Mouse (Mus musculus) olfactory bulb, adult 2 months (tissue): ENCODE measurements around the gene R3hdm4. TPM values are rescaled to one million over a fixed set of nuclear protein-coding genes. Genes with fewer than 3 reads are reported as not detected.

ENCODE experiments used
- H3K27ac ChIP-seq: fragments of 200-500 bp; 2 replicates; pipeline ENCODE4 v1.5.1; 2012; ENCODE audit warnings: low read depth, low read length; ENCODE audit not compliant: insufficient read depth
- H3K4me1 ChIP-seq: fragments of 200-500 bp; 2 replicates; pipeline ENCODE4 v1.6.1; 2012; ENCODE audit warnings: low read length; ENCODE audit not compliant: control insufficient read depth, insufficient read depth
- H3K4me3 ChIP-seq: fragments of 200-500 bp; 2 replicates; pipeline ENCODE4 v1.5.1; 2012; ENCODE audit warnings: mild to moderate bottlenecking, low read depth, low read length, moderate library complexity; ENCODE audit not compliant: insufficient read depth
- CTCF ChIP-seq: fragments of 200-500 bp; IDR thresholded peaks from 2 replicates; pipeline ENCODE4 v1.5.1; 2012; ENCODE audit warnings: low read depth, mild to moderate bottlenecking, low read length, moderate library complexity; ENCODE audit not compliant: insufficient read depth
- POLR2A ChIP-seq: fragments of 200-500 bp; IDR thresholded peaks from 2 replicates; pipeline ENCODE4 v1.6.1; 2012; ENCODE audit warnings: mild to moderate bottlenecking, low read depth, low read length, moderate library complexity; ENCODE audit not compliant: insufficient read depth
- WGBS: fragments of 180-500 bp; shearing (Covaris S2); methylation state at CpG from one replicate; pipeline ENCODE4 v1.1.7; 2018; 5-methylcytosine and 5-hydroxymethylcytosine counted together
- polyA plus RNA-seq: library from polyadenylated mRNA; stranded (reverse); fragments of >200 nt; gene quantifications from 2 replicates; pipeline ENCODE4 v1.2.4, GENCODE M21; 2012; ENCODE audit warnings: low replicate concordance; ENCODE audit not compliant: missing spikeins, insufficient read depth, insufficient read length

R3hdm4 gene
- polyA plus RNA-seq, 1 experiment = not detected

- WGBS = 48% methylated on average over 11 of the region's 11 CpGs
- TF ChIP-seq POLR2A (no peak), CTCF (no peak)
- H3K27ac ChIP-seq = no peak overlapping the region
Observed at GRCm38 (mm10) chr10:79914131-79914947, 6.7 kb downstream of the R3hdm4 start.

DNA sequence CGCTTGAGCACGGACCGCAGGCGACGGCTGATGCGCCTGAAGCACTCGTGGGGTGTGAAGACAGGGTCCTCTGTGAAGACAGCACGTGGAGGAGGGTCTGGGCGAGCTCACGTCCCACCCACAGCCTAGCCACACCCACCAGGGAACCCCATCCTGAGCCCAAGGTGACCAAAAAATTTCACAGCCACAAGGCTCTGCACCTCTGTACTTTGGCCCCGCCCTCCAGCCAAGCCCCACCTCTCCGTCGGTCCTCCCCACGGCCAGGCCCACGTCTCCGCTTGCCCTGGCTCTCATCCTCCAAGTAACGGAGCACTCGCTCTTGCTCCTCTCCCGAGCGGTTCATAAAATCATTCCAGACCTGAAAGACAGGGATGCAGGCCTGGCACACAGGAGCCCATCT, 8.6 kb downstream of the R3hdm4 start:
- TF ChIP-seq POLR2A (no peak), CTCF (no peak)
- Histone ChIP-seq H3K4me3 (no peak overlapping the region), H3K4me1 (peaks cover 45% of the 10 kb centered on the region), H3K27ac (no peak overlapping the region)
- 77% methylated on average over 20 of the region's 20 CpGs for WGBS

More at GRCm38 (mm10) chr10:79914131-79914947, 6.7 kb downstream of the R3hdm4 start:
- no peak overlapping the region for H3K4me3 ChIP-seq
- peaks cover 49% of the 10 kb centered on the region for H3K4me1 ChIP-seq

- peaks cover 42% of the 10 kb centered on the region for H3K4me1 ChIP-seq
- no peak for TF ChIP-seq CTCF
- no peak within 1 kb of the TSS for H3K4me3 ChIP-seq
- H3K27ac ChIP-seq = peak within 1 kb of the TSS; percentile 92; the same call in 1 of the 2 replicates
- 93% methylated on average over 4 of the region's 4 CpGs for WGBS
Observed at GRCm38 (mm10) chr10:79910556-79910955, 10.5 kb downstream of the R3hdm4 start, which contains the start of gene Gm26602. Gm26602 (plus strand) TSS chr10:79910856.

DNA sequence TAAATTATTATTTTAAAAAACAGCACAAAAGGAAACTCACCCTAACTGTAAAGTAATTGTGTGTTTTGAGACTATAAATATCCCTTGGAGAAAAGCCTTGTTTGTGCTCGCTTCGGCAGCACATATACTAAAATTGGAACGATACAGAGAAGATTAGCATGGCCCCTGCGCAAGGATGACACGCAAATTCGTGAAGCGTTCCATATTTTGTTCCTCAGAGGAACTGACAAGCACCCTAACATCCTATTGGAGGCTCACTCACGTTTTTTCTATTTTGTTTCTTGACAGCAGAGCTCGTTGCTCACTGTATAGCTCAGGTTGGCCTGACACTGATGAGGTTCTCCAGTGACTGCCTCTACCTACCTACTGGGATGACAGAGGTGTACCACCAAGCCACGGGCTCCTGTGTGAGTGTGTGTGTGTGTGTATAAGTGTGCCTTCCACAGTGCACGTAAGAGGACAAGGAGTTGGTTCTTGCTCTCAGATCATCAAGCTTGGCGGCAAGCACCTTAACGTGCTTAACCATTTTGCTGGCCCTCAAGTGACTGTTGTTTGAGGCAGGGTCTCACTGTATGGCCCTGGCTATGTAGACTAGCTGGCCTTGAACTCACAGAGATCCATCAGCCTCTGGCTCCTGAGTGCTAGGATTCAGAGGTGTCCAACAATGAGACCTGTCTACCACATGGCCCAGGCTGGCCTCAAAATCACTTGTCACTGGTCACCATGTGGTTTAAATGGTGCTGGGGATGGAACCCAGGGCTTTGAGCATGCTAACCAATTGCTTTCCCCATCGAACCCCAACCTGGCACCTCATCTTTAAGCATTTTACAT, 11.7 kb downstream of the R3hdm4 start:
- no peak for TF ChIP-seq POLR2A
- no peak for TF ChIP-seq CTCF
- Histone ChIP-seq H3K27ac (peak overlapping the region; percentile 92), H3K4me1 (peaks cover 30% of the 10 kb centered on the region), H3K4me3 (no peak overlapping the region)
- 19% methylated on average over 14 of the region's 14 CpGs for WGBS

DNA sequence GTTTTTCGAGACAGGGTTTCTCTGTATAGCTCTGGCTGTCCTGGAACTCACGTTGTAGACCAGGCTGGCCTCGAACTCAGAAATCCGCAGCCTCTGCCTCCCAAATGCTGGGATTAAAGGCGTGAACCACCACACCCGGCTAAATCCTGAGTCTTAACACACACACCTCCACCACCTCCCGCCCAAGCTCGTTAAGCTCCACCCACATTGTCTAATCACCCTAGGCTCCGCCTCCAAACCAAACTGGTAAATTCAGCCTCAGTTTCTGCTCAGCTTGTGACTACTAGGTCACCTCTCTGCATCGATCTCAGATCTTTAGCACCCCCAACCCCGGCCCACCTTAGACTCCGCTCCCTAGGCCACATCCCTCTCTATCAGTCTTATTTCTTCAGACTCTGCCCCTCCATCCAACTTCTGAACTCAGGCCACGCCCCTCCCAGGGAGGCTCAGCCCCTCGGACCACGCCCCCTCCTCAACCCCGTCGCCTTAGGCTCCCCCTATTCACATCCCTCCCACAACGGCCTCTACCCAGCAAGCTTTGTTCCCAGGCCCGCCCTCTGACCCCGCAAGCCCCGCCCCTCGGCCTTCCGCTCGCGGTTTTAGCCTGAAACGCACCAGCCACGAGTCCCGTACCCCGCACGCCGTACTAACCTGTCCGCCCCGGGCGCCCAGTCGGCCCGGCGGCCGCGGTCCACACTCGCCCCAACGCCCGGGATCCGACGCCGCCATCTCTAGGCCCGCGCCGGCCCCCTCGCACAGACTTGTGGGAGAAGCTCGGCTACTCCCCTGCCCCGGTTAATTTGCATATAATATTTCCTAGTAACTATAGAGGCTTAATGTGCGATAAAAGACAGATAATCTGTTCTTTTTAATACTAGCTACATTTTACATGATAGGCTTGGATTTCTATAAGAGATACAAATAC, 12.6 kb downstream of the R3hdm4 start, which contains the start of gene Med16:
TSS of gene Med16 (minus strand) at position 757 of the 925 bp plus-strand sequence.
- peaks cover 25% of the 10 kb centered on the region for H3K4me1 ChIP-seq
- peak; percentile 70 for TF ChIP-seq POLR2A
- TF ChIP-seq CTCF = no peak
- 2% methylated on average over 52 of the region's 52 CpGs for WGBS
- peak within 1 kb of the TSS; percentile 100 for H3K4me3 ChIP-seq
- peak within 1 kb of the TSS; percentile 100 for H3K27ac ChIP-seq

DNA sequence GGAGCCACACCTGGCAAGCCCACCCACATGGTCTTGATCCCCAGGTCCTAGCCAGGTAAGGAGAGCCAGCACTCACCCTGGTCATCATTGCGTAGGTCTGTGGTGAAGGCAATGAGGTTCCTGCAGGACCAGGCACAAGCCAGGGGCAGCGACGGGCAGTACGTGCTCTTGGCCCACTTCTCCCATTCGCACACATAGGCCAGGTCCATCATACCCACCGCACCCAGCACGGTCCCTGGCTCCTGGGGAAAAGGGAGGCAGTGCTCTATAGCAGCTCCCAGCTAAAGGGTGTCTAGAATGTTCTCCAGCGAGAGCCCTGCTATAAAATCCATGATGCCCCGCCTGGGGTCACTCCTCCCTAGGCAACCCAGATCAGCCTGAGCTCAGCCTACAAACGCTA, 13.6 kb downstream of the R3hdm4 start:
- Histone ChIP-seq H3K4me3 (no peak overlapping the region), H3K27ac (no peak overlapping the region), H3K4me1 (peaks cover 30% of the 10 kb centered on the region)
- 93% methylated on average over 10 of the region's 10 CpGs for WGBS
- TF ChIP-seq POLR2A (no peak), CTCF (no peak)

- Histone ChIP-seq H3K27ac (no peak overlapping the region), H3K4me1 (peaks cover 30% of the 10 kb centered on the region), H3K4me3 (no peak overlapping the region)
- TF ChIP-seq CTCF (no peak), POLR2A (no peak)
- 93% methylated on average over 9 of the region's 9 CpGs for WGBS
Observed at GRCm38 (mm10) chr10:79906712-79907111, 14.3 kb downstream of the R3hdm4 start.

GRCm38 (mm10) chr10:79900951-79901410, 20.0 kb downstream of the R3hdm4 start:
- no peak for TF ChIP-seq POLR2A
- TF ChIP-seq CTCF = no peak
- Histone ChIP-seq H3K4me1 (peaks cover 51% of the 10 kb centered on the region), H3K4me3 (no peak overlapping the region), H3K27ac (peak overlapping the region; percentile 90)
- 10% methylated on average over 2 of the region's 2 CpGs for WGBS
